Mouse (Mus musculus): ENCODE measurements around the gene Ppp1r14a.

DNA sequence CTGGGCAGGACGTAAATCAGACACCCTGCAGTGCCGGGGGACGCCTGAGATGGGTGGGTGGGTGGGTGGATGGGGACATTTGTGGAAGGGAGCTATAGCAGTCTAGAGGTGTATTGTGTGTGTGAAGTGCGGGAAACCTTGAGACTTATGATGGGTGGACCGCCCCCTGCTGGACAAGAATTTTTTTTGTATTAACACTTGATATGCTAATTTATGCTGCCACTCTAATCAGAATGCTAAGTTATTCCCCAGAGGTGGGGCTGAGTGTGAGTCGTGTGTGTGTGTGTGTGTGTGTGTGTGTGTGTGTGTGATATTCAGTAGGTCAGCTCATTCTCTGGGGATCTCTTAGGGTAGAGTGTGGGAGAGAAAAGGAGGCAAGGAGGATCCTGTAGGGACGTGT is 17.5 kb downstream of the Ppp1r14a start:
- TF ChIP-seq CTCF (IDR thresholded peaks at IDR 0.05; ENCODE audit: extremely low read depth, insufficient read length, insufficient replicate concordance, low read depth, low read length) (peak; percentile 16; the same call in 1 of the 2 replicates), POLR2A (IDR thresholded peaks at IDR 0.05; ENCODE audit: low read depth, low read length) (no peak)

Data from small intestine, adult 2 months (tissue).